Mouse (Mus musculus): ENCODE results near the gene Mindy4.

DNA sequence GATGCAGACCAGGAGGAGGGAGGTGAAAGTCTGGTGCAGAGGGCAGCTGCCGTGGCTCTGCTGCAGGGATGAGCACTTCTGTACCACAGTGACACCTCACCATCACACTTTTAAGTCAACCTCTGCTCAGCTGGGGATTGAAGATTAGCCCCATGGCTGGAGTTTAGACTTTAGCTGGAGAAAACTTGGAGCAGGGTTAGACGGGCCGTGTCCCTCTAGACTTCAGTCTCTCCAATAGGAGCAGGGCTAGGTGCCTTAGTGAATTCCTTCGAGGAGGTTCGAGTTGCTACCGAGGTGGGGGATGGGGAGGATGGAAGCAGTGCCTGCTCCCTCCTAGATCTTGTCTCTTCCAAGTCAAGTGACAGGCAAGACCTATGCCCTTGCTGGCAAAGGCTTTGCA, 134.9 kb downstream of the Mindy4 start:
- no peak for TF ChIP-seq CTCF (IDR thresholded peaks at IDR 0.05; ENCODE audit: low read depth)
- no peak for TF ChIP-seq EP300 (optimal IDR thresholded peaks at IDR 0.05)

Measured in stomach, postnatal 0 days (tissue).